Mouse (Mus musculus) CD4-positive helper T cell, adult 2 months (primary cell): ENCODE data around the gene Txn2.

ENCODE experiments used
- DNase-seq: peaks from one replicate; pipeline ENCODE4 v3.0.0-alpha.2; 2012; ENCODE audit warnings: low read depth, missing footprints, low spot score

The Txn2 gene

DNA sequence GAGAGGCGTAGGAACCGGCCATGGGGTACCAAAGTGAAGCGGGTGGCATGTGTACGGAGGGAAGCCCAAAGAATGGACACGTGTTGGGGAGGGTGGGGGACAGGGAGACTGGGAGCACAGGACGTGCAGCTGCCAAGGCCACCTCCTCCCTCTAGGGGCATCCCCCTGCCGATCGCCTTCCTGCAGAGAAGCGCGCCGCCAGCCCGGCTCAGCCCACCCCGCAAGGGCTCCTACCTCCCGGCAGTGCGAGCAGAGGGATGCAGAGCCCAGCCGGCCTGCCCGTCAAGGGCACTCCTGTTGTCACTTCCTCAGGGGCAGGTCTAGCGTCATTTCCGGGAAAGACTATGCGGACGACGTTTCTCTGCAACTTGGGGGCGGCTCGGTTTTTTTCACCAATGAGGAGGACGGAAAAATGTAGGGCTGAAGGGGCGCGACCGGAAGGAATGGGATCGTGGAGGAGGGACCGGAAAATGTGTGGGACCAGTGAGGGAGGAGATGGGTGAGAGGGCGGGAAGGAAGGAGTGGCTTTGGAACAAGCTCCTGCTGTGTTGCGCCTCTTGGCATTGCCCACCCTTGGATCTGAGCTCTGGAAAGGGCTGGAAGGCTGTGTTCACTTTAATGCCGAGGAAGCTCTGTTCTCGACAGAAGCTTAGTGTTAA lies at the start of gene Txn2:
Gene Txn2 (minus strand): TSS at position 334 of the 659 bp plus-strand sequence.
- peak; percentile 98 for DNase-seq

DNA sequence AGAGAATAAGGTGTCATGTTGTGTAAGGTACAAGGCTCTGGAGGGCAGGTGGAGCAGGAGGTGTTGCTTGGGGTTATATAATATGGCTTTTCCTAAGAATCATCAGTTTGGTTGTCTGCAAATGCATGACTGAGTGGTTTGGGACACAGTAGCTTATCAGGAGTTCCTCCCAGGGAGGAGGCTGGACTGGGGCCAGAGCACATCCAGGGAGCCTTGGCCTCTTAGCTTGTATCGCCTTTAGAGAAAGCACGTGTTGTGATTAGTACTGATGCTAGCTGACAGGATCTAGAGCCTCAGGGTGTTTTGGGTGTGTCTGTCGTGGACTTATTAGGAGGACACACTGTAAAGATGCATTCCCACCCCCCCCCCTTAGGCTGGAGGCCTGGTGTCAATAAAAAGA lies 48.9 kb upstream of the Txn2 start:
- DNase-seq, result no peak

DNA sequence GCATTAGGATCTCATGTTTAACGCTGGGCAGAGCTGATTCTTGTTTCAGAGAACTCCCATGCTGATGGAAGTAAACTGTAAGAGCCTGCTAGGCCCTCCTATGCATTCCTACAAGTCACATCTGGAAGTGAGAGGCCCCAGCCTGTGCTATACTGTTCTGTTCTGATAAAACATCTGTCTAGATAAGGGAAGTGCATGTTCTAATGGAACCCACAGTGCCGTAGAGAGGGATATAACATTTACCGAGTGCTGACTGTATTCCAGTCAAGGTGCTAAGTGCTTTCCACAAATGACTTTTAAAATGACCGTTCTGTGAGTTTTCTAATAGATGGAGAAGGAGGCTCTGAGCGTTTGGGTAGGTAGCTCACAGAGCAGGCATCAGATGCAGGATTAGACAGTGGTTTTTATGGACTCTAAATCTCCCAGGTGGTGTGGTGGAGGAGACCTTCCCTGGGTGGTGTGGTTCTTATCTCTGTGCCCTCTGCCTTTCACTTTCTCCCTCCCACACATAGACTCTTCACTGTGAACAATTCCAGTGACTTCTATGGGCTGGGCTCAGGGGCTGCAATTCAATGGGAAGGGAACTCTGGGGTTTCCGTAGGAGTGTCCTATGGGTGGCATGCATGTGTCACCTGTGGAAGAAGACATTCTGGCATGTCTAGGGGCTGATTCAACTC lies 45.5 kb upstream of the Txn2 start:
- DNase-seq, result no peak

DNA sequence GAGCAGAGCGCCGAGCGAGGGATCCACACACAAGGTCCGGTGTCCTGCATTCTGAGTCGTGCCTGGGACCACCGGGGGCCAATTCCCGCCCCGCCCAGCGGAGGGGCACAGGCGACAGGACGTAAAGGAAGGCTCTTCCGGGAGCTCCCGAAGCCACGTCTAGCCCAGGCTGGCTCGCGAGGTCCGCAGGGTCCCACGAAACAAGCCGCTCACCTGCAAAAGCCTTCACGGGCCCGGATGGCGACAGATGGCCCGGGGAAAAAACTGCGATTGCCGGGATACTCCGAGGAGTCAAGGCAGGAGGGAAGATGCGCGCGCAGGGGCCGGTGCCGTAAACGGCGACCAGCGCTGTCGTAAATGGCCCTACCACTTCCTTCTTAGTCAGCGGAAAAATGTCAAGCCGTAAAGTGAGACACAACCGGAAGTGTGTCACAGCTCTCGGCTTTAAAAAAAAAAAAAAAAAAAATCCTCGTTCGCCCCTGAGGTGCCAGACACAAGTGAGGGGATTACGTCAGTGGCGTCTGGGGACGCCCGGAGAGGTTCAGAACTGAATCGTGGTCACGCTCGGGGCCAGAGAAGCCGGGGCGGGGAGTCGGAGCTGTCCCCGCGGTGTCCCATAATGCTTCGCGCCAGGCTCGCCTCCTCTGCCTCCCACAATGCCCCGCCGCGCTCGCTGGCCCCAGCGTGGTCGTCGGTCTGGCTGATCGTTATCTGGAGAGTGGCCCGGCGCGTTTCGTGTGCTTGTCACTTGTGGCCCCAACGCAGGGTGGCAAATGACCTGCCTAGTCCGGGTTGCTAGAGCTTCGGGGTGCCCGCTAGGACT lies 41.9 kb upstream of the Txn2 start, which contains the start of gene Eif3d:
Gene Eif3d (minus strand): TSS at position 344 of the 823 bp plus-strand sequence.
- peak; percentile 97 for DNase-seq

DNA sequence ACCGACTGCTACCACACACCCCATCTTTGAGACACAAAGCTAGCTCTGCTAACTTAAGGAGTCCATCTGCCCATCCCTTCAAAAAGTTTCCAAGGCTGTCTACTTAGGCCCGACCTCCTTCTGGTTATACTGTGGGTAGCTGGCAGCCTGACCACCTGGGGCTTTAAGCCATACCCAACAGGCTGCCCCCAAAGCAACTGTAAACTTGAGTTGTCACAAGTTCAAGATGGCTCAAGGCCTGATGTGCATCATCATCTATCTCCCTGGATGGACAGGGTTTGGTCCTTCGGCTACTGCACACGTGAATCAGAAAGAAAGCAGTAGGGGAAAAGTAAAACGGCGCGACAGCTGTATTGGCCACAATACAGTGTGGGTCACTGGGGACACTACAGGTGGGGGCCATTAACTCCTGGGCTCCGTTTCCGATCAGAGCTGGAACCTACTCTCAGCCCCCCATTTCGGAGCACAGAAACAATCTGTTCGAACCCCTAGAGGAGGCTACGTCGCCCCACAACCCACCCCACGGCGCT lies 41.2 kb upstream of the Txn2 start:
- no peak for DNase-seq

DNA sequence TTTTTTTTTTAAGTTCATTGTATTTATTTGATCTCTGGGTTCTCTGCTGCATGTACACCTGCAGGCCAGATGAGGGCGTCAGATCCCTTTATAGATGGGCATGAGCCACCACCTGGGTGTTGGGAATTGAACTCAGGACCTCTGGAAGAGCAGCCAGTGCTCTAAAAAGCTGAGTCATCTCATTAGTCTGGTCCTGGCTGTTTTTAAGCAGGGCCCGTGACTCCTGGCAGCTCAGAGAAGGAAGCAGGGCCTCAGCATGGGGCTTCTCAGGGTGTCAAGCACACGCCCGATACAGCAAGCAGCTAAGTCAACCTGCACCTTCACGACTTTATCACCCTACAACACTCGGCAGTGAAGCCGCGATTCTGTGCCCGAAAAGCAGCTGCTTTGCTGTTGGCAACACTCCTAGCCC lies 36.3 kb upstream of the Txn2 start:
- DNase-seq, result no peak

DNA sequence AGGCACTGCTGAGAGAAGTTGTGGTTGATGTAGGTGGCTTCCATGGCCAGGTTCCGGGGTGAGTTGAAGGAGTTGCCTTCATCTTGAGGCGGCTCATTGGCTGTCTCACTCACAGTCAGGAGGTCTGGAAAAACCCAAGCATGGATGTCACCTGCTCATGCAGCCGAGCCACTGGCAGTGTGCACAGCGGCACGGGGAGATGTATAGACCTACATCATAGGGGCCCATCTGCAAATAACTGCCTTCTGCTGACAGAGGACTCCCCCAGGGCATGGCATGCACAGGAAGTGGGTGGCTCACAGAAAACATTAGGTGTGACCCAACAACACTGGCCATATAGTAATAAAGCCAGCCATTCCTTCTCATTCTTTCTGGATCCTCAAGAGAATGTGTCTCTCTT lies 33.6 kb upstream of the Txn2 start:
- DNase-seq, result no peak

DNA sequence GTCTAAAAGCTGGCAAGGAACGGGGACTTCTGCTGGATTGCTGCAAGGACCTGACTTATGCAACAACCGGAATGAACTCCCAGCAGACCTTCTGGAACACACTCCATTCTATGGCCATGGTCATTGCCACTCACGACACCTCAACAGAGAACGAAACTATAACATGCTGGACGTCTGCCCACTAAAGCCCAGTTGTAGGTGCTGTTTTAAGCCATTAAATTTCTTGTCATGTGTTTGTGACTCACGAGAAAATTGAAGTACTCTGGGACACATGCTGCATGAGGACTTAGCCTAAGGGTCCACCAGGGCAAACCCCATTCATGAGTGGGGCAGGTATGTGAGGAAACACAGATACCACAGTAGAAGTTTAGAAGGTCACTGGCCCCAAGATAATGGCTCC lies 31.9 kb upstream of the Txn2 start:
- no peak for DNase-seq

DNA sequence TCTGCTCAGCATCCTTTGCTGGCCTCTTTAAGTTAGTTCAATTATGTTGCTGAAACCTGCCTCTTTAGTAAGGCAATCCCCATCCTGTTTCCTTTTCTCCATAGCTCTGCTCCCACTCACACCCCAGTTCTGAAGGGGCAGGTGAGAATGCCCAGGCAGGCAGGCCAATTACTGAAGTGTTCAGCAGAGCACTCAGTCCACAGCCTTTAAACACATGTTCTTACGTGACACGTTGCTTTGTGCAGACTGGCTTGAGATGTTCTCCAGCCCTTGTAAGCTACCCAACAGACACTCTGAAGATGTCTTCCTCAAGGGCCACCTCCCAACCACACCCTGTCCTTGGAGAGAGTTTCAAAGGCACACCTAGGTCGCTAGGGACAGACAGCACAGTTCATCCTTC lies 29.3 kb upstream of the Txn2 start:
- no peak for DNase-seq

DNA sequence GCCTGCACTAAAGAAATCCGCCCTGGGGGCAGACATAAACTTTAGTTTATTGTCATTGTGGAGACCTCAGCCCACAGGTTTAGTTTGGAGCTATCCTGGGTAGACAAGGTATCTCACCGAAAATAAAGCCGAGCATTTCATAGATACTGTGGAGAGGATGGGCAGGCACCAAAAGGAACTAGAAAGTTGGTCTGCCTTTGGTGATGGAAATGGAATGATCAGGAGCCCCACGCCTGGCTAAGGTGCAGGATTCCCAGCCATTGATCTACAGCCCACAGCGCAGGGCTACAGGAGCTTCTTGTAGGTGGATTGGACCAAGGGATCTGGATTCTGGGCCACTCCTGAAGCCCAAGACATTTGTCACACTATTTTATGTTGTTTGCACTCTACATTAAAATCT lies 28.8 kb upstream of the Txn2 start:
- no peak for DNase-seq

DNA sequence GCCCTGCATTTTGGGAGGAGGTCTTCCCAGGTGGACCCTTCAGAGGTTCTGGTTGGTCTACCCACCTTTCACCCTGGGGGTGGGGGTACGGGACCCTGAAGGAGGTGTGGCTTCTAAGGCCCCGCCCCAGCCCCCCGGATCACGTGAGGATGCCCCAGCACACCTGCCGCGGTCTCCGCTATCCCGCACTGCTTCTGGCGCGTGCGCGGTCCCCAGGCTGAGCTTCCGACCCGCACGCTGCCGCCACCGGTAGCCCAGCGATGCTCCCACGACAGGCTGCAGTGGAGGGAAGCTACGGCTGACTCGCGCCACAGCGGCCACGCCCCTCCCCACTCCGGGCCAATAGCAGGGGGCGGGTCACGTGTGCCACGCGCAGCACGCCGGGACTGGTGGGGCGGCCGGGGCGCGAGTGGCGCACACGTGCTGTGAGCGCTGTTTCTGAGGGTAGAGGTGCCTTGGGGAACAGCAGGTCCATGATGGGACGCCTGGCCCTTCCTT lies 27.6 kb upstream of the Txn2 start, which contains the start of gene Foxred2:
Gene Foxred2 (minus strand): TSS at position 319 of the 498 bp plus-strand sequence.
- DNase-seq, result peak; percentile 93

DNA sequence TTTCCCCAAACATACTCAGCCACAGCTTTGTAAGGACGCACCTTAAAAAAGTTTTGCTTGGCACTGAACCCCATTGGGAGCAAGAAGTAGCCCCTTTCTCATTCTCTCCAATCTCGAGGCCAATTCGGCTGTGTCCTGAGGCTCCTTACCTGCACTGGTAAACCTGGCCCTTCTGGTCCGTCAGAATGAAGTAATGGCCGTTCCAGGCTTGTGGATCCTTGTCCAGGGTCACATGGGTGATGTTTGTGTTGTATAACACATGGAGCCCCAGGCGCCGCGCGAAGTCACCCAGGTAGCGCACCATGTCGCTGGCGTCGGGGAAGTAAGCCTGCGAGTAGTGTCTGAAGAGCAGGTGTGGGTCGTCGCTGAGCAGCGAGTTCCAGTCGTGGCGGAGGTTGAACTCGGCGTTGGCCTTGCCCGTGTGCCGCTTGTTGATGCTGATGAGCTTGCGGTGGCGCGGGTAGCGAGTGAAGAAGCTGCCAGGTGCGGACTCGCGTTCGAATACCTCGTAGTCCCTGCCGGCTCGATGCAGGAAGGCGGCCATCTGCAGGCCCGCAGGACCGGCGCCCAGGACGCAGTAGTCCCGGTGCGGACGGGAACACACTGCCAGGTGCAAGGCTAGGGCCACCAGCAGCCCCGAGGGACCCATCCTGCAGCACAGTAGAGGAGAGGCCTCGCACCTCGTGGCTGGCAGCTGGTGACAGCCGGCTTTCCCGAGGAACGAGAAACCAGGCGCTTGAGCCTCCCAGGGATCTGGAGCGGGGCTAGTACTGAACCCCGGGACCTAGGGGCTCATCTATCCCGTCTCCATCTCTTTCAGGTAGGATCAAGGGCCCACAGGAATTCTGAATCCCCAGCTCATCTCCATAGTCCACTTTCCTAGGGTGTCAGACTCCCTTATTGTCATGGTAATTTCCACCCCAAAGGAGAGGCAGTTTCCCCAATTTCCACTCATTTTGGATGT lies 26.9 kb upstream of the Txn2 start:
- peak; percentile 28 for DNase-seq

DNA sequence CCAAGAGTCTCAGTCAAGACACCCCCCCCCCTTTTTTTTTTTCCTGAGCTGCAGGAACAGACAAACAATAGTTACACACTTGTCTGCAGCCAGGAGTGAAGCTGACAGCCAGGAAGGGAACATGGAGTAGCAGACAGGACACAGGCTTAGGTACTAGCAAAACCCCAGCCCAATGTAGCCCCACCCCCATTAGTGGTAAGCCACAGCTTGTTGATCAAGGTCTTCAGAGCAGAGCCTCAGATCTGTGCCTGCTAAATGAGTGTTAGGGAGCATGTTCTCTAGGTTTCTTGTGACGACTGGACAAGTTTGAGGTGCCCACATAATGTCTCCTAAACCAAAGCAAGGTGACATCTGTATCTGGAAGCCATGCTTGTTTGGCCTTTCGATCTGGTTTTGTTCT lies 25.6 kb upstream of the Txn2 start:
- DNase-seq, result no peak

DNA sequence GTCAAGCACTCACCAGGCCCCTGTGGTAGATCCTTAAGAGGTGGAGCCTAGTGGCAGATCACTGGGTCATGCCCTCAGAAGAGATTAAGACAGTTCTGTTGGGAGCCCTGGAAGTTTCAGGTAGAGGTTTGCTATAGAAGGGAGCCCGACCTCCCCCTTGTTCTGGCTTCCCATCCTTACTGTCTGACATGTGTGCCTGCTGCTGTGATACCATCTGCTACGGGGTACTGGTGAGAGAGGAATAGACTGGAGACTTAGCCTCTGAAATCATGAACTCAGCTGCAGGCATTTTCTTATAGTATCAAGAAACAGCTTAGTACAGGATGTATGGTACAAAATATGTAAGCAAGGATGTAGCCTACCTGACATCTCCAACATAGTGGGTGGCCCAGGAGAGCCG lies 24.1 kb upstream of the Txn2 start:
- no peak for DNase-seq

DNA sequence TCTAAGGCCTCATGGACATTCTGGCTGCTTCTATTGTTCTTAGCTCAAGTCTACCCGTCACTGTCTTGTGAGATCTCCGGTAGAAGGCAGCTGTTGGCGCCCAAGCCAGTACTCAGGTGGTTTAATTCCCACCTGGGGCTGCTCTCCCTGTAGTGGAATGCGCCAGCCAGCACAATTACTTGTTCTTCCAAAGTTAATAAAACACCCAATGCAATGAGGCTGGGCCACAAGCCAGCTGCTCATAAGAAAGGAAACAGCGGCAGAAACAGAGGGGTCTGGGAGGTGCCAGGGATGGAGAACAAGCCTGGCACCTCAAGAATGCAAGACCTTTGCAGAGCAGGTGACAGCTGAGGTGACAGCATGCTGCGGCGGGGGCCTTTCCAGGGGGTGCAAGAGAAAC lies 20.3 kb upstream of the Txn2 start:
- no peak for DNase-seq

DNA sequence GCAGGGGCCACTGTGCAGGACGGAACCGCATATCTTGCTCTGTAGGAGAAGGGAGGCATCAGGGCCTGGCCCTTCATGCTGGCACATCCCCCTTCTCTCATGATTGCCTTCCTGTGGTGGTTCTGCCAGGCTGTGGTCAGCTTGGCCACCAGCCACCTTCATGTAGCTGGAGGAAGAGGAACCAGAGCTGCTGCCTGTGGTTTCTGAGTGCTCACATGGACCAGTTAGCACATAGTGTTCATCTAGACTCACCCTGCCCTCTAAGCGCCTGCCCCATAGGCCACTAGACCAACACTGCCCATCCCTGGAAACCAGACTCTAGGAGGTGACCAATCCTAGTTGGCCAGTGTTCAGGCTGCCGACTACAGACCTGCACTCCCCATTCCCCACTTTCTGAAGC lies 16.9 kb upstream of the Txn2 start:
- DNase-seq, result no peak

DNA sequence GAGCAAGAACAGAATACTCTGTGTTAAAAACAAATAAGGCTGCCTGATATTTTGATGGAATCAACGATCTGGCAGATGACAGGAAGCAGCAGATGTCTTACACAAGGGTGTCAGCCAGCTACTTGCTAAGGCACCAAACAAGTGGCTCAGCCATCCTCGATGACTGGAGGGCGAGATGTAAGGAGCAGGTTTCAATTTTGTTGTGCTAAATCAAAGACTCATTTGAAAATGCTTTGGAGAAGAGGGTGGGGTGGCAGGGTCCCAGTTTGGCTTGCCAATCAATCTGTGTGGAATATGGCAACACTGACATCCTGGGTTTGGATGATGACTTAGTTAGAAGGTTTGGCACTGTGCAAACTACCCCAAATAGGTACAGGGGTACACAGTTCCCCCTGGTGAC lies 12.8 kb upstream of the Txn2 start:
- no peak for DNase-seq

DNA sequence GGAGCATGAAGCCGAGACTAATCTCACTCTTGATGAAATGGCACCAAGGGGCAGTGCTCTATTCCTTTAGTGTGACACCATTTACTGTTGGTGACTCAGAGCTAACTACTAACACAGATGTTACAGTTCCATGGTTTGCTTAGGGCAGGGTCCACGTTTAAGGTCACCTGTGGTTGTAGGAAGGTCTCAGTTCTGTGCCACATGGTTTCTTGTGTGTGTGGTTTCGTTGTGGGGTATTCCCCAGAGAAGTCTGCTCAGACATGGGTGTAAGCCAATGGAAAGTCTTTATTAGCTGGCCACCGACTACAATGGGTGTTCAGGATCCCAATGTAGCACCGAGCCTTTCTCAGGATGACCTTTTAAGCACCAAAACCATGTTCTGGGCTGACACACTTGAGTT lies 9.7 kb upstream of the Txn2 start:
- no peak for DNase-seq

DNA sequence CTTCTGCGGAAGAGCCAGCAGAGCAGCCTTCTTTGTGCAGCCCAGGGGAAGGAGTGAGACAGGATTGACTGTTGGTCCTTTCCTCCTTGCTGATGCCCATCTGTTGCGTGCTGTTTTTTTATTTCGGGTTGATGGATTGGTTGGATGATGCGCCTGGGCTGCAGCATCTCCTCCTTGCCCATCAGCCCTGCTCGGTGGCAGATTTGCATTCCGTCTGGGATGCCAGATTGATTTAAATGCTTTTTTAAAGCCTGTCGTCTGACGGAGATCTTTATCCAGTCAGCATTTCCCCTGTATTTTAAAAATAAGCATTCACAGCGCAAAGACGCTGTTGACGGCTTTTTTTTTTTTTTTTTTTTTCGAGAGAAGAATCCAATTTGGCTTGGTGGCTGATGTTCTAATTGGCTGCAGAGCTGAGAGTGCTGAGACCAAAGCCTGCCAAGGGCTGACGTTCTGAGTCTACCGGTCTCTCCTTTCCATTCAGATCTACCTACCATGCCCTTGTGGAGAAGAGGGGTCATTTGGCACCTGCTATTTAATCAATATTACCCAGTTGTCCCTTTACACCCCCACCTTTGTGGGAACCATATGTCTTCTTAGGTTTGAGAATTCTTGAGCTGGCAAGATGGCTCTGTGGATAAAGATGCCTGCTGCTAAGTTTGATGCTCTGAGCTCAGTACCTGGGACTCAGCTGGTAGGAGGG lies 7.0 kb upstream of the Txn2 start:
- DNase-seq, result no peak

DNA sequence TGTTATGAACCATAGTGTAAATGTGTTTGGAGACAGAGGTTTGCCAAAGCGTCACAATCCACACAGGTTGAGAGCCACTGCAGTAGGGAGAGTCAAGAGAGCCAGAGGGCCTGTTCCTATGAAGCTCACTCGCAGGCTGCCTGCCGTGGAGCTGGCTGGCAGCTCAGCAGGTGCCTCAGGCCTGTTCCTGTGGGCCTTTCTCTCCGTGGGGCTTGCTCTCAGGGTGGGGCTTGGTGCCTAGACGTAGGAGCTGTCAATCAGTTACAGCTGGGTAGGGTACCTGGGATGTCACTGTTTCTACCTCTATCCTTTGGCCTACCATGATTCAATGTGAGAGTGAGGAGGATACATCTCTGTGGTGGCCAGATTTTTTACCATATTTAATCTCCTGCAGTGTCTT lies 6.2 kb upstream of the Txn2 start:
- DNase-seq, result no peak
